Mouse (Mus musculus) neural tube, embryonic 14.5 days (tissue): ENCODE data around the gene Rab31. TPM values are rescaled to one million over a fixed set of nuclear protein-coding genes. Genes with fewer than 3 reads are reported as not detected.

Source experiments
- ATAC-seq: fragments of 200-750 bp; cut with Nextera tagmentation; 2 replicates; pipeline ENCODE4 v1.8.0; 2017; ENCODE audit warnings: low read depth, mild to moderate bottlenecking, moderate TSS enrichment, moderate library complexity
- H3K27ac ChIP-seq: fragments of 300-500 bp; sonication (generic); 2 replicates; pipeline ENCODE4 v1.5.1; 2014; ENCODE audit warnings: low read depth, mild to moderate bottlenecking, control low read depth, low read length, moderate library complexity, mixed read lengths
- H3K27me3 ChIP-seq: fragments of 300-500 bp; sonication (generic); 2 replicates; pipeline ENCODE4 v1.6.1; 2014; ENCODE audit warnings: low read length; ENCODE audit not compliant: control insufficient read depth, insufficient read depth
- H3K36me3 ChIP-seq: fragments of 300-500 bp; sonication (generic); 2 replicates; pipeline ENCODE4 v1.6.1; 2014; ENCODE audit warnings: low read length, mixed read lengths; ENCODE audit not compliant: control insufficient read depth, insufficient read depth
- H3K4me1 ChIP-seq: fragments of 300-500 bp; sonication (generic); 2 replicates; pipeline ENCODE4 v1.6.1; 2014; ENCODE audit warnings: low read length; ENCODE audit not compliant: control insufficient read depth, insufficient read depth
- H3K4me2 ChIP-seq: fragments of 300-500 bp; sonication (generic); 2 replicates; pipeline ENCODE4 v1.6.1; 2014; ENCODE audit warnings: mild to moderate bottlenecking, low read depth, low read length, control low read depth
- H3K4me3 ChIP-seq: fragments of 300-500 bp; sonication (generic); 2 replicates; pipeline ENCODE4 v1.5.1; 2014; ENCODE audit warnings: low read depth, low read length, control low read depth, mixed read lengths
- H3K9ac ChIP-seq: fragments of 300-500 bp; sonication (generic); replicated peaks from 2 replicates; pipeline ENCODE4 v1.6.1; 2014; ENCODE audit warnings: low read depth, mild to moderate bottlenecking, control low read depth, low read length, mixed read lengths
- H3K9me3 ChIP-seq: fragments of 300-500 bp; sonication (generic); 2 replicates; pipeline ENCODE4 v1.6.1; 2016; ENCODE audit warnings: low read length; ENCODE audit not compliant: control insufficient read depth
- WGBS: fragments of 180-500 bp; shearing (Covaris S2); extraction: QIAGEN DNeasy Blood & Tissue Kit; methylation state at CpG from one replicate; pipeline ENCODE4 v1.1.7; 2014; 5-methylcytosine and 5-hydroxymethylcytosine counted together
- polyA plus RNA-seq: library from polyadenylated mRNA; unstranded; fragments of >200 nt; fragmentation: Nextera tagmentation; extraction: Ambion mirVana; gene quantifications from 2 replicates; pipeline ENCODE4 v1.2.1, GENCODE M21; 2014

Rab31 gene
- polyA plus RNA-seq, 1 experiment from 2014 or later = 70.8 TPM

DNA sequence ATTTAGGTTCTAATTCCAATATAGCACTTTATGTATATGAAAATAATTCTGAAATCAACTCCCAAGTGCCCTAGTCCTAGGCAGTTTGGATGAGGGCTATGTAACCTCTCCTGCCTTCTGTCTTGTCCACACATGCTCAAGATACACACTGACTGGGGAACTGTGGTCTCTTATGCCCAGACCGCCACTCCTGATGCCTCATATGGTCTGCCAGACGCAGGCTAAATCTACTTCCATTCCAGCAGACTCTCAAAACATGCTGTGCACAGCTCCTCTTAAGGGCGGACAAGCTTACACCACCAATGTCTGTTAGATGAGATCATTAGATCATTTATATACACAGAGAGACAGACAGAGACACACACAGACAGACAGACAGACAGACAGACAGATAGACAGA is 89.2 kb downstream of the Rab31 start:
- Histone ChIP-seq H3K27me3 (no peaks in the 10 kb centered on the region), H3K4me3 (no peak overlapping the region), H3K4me2 (no peak overlapping the region), H3K9ac (no peak overlapping the region), H3K27ac (no peak overlapping the region), H3K4me1 (no peaks in the 10 kb centered on the region), H3K36me3 (no peaks in the 10 kb centered on the region), H3K9me3 (no peaks in the 10 kb centered on the region)
- no peak for ATAC-seq
- WGBS = 86% methylated on average over 3 of the region's 3 CpGs

DNA sequence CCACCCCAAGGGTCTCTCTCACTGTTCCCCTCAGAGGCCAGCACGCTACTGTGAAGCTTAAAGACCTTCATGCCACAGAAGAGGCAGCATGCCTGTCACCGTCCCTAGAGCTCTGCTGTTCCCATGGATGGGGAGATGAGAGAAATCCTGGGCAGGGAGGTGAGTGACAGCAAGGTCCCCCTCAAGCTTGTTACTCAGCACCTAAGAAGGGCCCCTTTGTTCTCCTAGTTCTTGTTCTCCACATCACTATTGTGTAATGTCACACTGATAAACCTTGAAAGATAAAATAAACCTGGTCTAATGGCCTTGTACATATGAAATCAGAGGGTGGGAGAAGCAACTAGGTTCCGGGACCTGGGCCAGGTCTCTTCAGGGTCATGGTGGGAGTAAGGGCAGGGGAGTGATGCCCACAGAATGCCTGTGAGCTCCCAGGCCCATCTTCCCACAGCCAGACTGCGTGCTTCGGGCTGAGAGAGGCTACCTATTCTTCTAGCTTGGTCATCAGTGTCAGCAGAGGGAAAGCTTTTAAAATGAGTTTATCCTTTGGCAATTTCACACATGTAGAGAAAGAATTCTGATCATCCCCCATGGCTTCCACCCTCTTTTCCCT is 90.4 kb downstream of the Rab31 start:
- Histone ChIP-seq H3K4me2 (no peak overlapping the region), H3K9ac (no peak overlapping the region), H3K36me3 (no peaks in the 10 kb centered on the region), H3K27ac (no peak overlapping the region), H3K4me1 (no peaks in the 10 kb centered on the region), H3K4me3 (no peak overlapping the region), H3K9me3 (no peaks in the 10 kb centered on the region), H3K27me3 (no peaks in the 10 kb centered on the region)
- 86% methylated on average over 5 of the region's 5 CpGs for WGBS
- no peak for ATAC-seq

DNA sequence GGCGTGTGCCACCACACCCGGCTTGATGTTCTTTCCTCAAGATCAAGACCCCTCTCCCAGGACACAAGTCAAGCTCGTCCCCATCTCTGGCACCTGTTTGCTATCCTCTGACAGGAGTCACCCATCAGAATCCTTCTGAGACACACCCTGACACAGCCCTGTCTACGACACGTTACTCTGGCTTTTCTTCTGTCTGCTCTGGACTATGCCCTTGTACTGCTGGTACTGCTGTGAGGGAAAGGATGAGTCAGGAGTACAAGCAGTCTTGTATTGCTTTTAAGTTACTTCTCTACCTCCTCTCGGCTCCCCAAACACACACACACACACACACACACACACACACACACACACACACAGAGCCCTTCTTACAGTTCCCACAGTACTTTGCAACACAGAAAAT is 91.0 kb downstream of the Rab31 start:
- no peak for ATAC-seq
- Histone ChIP-seq H3K9ac (no peak overlapping the region), H3K4me3 (no peak overlapping the region), H3K27ac (no peak overlapping the region), H3K27me3 (no peaks in the 10 kb centered on the region), H3K36me3 (no peaks in the 10 kb centered on the region), H3K4me1 (no peaks in the 10 kb centered on the region), H3K4me2 (no peak overlapping the region), H3K9me3 (no peaks in the 10 kb centered on the region)
- WGBS = 92% methylated on average over 6 of the region's 6 CpGs

DNA sequence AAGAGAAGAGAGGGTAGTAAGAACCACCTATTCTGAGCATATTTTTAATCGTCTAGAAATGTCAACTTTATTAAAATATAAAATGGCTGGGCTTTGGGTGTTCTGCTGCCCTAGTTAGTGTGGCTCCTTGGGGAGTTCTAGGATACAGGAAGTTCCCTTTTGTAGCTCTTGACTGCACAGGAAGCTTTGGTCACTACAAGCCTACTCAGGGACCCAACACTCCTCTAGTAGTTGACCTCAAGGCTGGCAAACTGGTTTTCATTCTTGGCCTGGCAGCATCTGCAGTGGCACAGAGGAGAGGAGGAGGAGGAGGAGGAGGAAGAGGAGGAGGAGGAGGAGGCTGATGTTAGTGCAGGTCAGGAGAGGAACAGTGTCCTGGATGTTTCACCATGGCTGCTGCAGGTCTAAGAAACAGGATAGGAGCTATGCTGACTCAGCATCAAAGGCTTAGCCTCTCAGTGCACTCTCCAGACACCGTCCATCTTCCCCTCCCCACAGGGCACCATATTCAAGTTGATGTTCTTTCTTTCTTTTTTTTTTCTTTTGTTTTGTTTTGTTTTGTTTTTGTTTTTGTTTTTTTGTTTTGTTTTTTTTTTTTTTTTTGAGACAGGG is 91.6 kb downstream of the Rab31 start:
- WGBS = 87% methylated on average over 2 of the region's 2 CpGs

DNA sequence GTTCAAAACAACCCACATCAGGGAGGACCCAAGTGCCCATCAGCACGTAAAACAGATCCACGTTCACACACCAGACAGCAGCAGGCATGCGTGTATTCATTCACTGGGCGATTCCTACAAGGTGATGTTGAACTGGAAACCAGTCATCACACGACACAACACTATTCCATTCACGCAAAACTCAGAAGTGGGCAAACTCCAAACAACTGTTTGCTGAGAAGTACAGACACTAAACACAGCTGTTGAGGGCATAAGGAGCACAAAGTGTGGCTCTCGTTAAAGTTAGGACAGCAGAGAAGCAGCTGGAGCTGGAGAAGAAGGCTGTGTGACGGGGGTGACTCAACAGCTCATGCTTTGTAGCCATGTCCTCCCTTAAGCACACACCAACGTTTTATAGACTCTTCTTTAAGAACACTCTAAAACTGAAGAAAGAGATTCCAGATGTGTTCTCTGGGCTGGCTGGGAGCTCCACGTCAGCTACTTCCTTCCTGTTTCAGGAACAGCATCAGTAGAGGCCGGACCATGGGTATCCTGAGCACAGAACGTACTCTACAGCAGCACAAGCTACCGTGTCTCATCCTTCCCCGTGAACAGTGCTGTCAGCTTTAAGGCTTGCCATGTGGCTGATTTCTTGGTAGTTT is 92.6 kb downstream of the Rab31 start:
- Histone ChIP-seq H3K4me2 (no peak overlapping the region), H3K27ac (no peak overlapping the region), H3K9ac (no peak overlapping the region), H3K9me3 (no peaks in the 10 kb centered on the region), H3K4me3 (no peak overlapping the region), H3K36me3 (no peaks in the 10 kb centered on the region), H3K27me3 (no peaks in the 10 kb centered on the region), H3K4me1 (no peaks in the 10 kb centered on the region)
- no peak for ATAC-seq
- 72% methylated on average over 14 of the region's 14 CpGs for WGBS

More for the DNA sequence above, 91.6 kb downstream of the Rab31 start:
- Histone ChIP-seq H3K4me2 (no peak overlapping the region), H3K27ac (no peak overlapping the region), H3K27me3 (no peaks in the 10 kb centered on the region), H3K9ac (no peak overlapping the region), H3K9me3 (no peaks in the 10 kb centered on the region), H3K36me3 (no peaks in the 10 kb centered on the region), H3K4me3 (no peak overlapping the region), H3K4me1 (no peaks in the 10 kb centered on the region)
- ATAC-seq = no peak

DNA sequence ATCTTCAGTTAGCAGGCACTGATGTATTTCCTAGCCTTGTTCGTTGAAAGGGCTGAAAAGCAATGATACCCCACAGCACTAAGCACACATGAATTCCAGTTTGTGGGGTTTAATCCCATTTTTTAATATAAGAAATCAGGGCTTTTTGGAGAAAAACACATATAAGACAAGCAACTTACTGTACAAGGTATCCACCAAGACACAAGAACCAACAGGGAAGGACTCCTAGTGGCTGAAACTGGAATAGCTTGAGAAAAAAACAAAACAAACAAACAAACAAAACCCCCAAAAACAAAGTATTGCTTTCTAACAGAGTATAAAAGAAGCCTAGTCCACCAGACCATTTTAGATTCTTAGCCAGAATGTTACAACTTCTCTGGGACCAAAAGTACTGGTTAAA is 94.8 kb downstream of the Rab31 start:
- Histone ChIP-seq H3K9ac (no peak overlapping the region), H3K9me3 (no peaks in the 10 kb centered on the region), H3K4me2 (no peak overlapping the region), H3K27me3 (no peaks in the 10 kb centered on the region), H3K27ac (no peak overlapping the region), H3K4me3 (no peak overlapping the region), H3K36me3 (no peaks in the 10 kb centered on the region), H3K4me1 (no peaks in the 10 kb centered on the region)
- ATAC-seq = no peak
- 91% methylated on average over 1 of the region's 1 CpGs for whole genome bisulfite sequencing

DNA sequence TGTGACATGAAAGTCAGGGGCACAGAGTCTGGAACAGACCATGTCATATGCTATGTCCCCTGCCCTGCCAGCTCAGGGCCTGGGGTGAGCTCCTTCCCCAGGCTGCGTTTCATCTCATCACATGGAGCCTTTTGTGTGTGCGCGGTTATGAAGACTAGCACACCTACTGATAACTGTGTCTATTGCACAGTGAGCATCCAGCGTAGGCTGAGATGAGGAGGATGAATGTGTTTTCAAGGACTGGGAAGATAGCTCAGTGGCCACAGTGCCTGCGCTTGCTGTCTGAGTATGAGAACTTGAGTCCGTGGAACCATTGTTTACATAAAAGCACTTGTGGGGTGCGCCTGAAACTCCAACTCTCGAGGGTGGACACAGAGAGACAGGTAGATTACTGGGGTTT is 96.0 kb downstream of the Rab31 start:
- no peak overlapping the region for H3K27ac ChIP-seq
- no peak for ATAC-seq
- H3K4me3 ChIP-seq = no peak overlapping the region
- H3K9me3 ChIP-seq = no peaks in the 10 kb centered on the region
- H3K4me1 ChIP-seq = no peaks in the 10 kb centered on the region
- no peaks in the 10 kb centered on the region for H3K36me3 ChIP-seq
- H3K27me3 ChIP-seq = no peaks in the 10 kb centered on the region
- H3K4me2 ChIP-seq = no peak overlapping the region
- WGBS = 94% methylated on average over 8 of the region's 8 CpGs
- no peak overlapping the region for H3K9ac ChIP-seq

DNA sequence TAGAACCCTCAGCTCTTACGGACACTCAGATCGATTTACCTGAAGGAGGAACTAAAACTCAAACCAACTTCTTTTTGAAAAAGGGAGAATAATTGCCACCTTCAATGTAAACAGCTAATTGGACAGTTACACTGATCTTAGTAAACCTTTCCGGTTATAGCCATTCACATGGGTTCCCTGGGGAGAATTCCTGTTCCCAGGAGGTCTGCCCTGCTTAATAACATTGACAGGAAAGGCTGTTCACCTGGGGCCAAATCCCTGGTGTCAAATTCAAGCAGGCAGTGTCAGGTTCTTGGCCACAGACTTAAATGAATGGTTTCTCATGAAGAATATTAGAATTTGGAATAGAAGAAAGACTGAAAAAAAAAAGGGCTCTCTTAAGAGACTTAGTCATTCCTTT is 96.6 kb downstream of the Rab31 start:
- no peaks in the 10 kb centered on the region for H3K36me3 ChIP-seq
- no peak for ATAC-seq
- H3K27me3 ChIP-seq = no peaks in the 10 kb centered on the region
- no peak overlapping the region for H3K4me3 ChIP-seq
- no peaks in the 10 kb centered on the region for H3K4me1 ChIP-seq
- H3K9ac ChIP-seq = no peak overlapping the region
- no peak overlapping the region for H3K27ac ChIP-seq
- no peaks in the 10 kb centered on the region for H3K9me3 ChIP-seq
- no peak overlapping the region for H3K4me2 ChIP-seq
- WGBS = 80% methylated on average over 3 of the region's 3 CpGs

DNA sequence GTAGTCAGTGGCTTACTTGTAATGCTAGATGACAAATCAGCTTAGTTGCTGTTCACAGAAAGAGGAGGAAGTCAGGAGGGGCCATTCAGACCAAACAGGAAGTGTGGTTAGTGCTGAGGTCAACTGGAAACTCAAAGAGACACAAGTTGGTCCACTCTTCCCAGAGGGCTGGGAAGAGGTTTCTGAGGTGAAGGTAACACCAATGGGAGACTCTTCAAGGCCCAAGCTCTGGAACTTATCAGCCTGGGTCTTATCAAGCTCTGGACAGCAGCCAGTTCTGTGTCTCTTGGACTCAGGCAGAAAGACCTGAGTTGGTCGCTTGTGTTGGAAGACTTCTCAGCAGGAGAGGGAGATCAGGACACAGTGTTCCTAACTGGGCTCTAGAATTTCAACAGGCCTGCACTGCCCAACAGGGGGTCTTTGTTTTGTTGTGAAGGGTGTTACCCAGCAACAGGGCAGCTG is 97.8 kb downstream of the Rab31 start:
- no peaks in the 10 kb centered on the region for H3K36me3 ChIP-seq
- no peak overlapping the region for H3K9ac ChIP-seq
- H3K4me3 ChIP-seq = no peak overlapping the region
- 61% methylated on average over 1 of the region's 1 CpGs for WGBS
- H3K27me3 ChIP-seq = no peaks in the 10 kb centered on the region
- ATAC-seq = no peak
- H3K4me2 ChIP-seq = no peak overlapping the region
- H3K27ac ChIP-seq = no peak overlapping the region
- H3K4me1 ChIP-seq = no peaks in the 10 kb centered on the region
- no peaks in the 10 kb centered on the region for H3K9me3 ChIP-seq
